Mouse (Mus musculus) kidney, adult 2 months (tissue): ENCODE measurements around the gene Inha. TPM values are rescaled to one million over a fixed set of nuclear protein-coding genes. Genes with fewer than 3 reads are reported as not detected.

Experiments
- DNase-seq: peaks from one replicate; pipeline ENCODE4 v3.0.0; 2021
- H3K27ac ChIP-seq: fragments of 200-500 bp; 2 replicates; pipeline ENCODE4 v1.5.1; 2012; ENCODE audit warnings: low read depth, low read length, control low read depth, inconsistent platforms; ENCODE audit not compliant: insufficient read depth
- H3K27me3 ChIP-seq: fragments of 200-500 bp; replicated peaks from 2 replicates; pipeline ENCODE4 v1.6.1; 2012; ENCODE audit warnings: mild to moderate bottlenecking, moderate library complexity, low read length, inconsistent platforms; ENCODE audit not compliant: control insufficient read depth, insufficient read depth
- H3K36me3 ChIP-seq: fragments of 200-500 bp; 2 replicates; pipeline ENCODE4 v1.6.1; 2012; ENCODE audit warnings: mild to moderate bottlenecking, moderate library complexity, low read length, inconsistent platforms; ENCODE audit not compliant: control insufficient read depth, insufficient read depth
- H3K4me1 ChIP-seq: fragments of 200-500 bp; 2 replicates; pipeline ENCODE4 v1.6.1; 2011; ENCODE audit warnings: low read length; ENCODE audit not compliant: control insufficient read depth, insufficient read depth
- H3K4me3 ChIP-seq: fragments of 200-500 bp; 2 replicates; pipeline ENCODE4 v1.5.1; 2011; ENCODE audit warnings: mild to moderate bottlenecking, low read depth, low read length, control low read depth; ENCODE audit not compliant: insufficient read depth
- CTCF ChIP-seq: fragments of 200-500 bp; conservative IDR thresholded peaks from 2 replicates; pipeline ENCODE4 v1.5.1; 2011; ENCODE audit warnings: low read depth, mild to moderate bottlenecking, control low read depth, low read length, moderate library complexity, mixed read lengths; ENCODE audit not compliant: insufficient read depth, insufficient read length
- POLR2A ChIP-seq: fragments of 200-500 bp; IDR thresholded peaks from one replicate; pipeline ENCODE4 v1.6.1; 2011; ENCODE audit warnings: low read depth, low read length, control low read depth
- WGBS: fragments of 180-500 bp; shearing (Covaris S2); methylation state at CpG from one replicate; pipeline ENCODE4 v1.1.7; 2018; 5-methylcytosine and 5-hydroxymethylcytosine counted together
- polyA plus RNA-seq: library from polyadenylated mRNA; depleted of rRNA; stranded (reverse); fragments of >200 nt; gene quantifications from 2 replicates; pipeline ENCODE4 v1.2.3, GENCODE M21; 2012

Gene Inha
- polyA plus RNA-seq, 1 experiment: 3.9 TPM

- peak; percentile 78 for DNase-seq
- 11% methylated on average over 14 of the region's 14 CpGs for WGBS
- no peaks in the 10 kb centered on the region for H3K4me1 ChIP-seq
- TF ChIP-seq POLR2A: no peak
- peak; percentile 87 for TF ChIP-seq CTCF
- no peaks in the 10 kb centered on the region for H3K27me3 ChIP-seq
- no peak overlapping the region for H3K27ac ChIP-seq
- no peaks in the 10 kb centered on the region for H3K36me3 ChIP-seq
- H3K4me3 ChIP-seq: no peak overlapping the region
These were observed 39.5 kb upstream of the Inha start for GRCm38 (mm10) chr1:75467215-75467927.

GRCm38 (mm10) chr1:75469287-75469825 is 37.5 kb upstream of the Inha start:
- Histone ChIP-seq H3K27ac (no peak overlapping the region), H3K4me3 (no peak overlapping the region), H3K36me3 (no peaks in the 10 kb centered on the region), H3K4me1 (no peaks in the 10 kb centered on the region), H3K27me3 (no peaks in the 10 kb centered on the region)
- no peak for DNase-seq
- TF ChIP-seq POLR2A: no peak
- no peak for TF ChIP-seq CTCF
- 80% methylated on average over 17 of the region's 17 CpGs for WGBS

- Histone ChIP-seq H3K27me3 (no peaks in the 10 kb centered on the region), H3K36me3 (no peaks in the 10 kb centered on the region), H3K4me3 (no peak overlapping the region), H3K27ac (no peak overlapping the region), H3K4me1 (peaks cover 8% of the 10 kb centered on the region; the same call in 1 of the 2 replicates)
- TF ChIP-seq CTCF: no peak
- no peak for TF ChIP-seq POLR2A
- no peak for DNase-seq
- WGBS: 95% methylated on average over 11 of the region's 11 CpGs
These were observed 30.4 kb upstream of the Inha start for GRCm38 (mm10) chr1:75476441-75476840.

- H3K4me3 ChIP-seq: peak overlapping the region; percentile 0; the same call in 1 of the 2 replicates
These were observed 29.5 kb upstream of the Inha start for GRCm38 (mm10) chr1:75477264-75477965.

GRCm38 (mm10) chr1:75477966-75478290 is 28.9 kb upstream of the Inha start:
- Histone ChIP-seq H3K4me1 (peaks cover 8% of the 10 kb centered on the region; the same call in 1 of the 2 replicates), H3K27me3 (no peaks in the 10 kb centered on the region), H3K4me3 (no peak overlapping the region), H3K27ac (no peak overlapping the region), H3K36me3 (no peaks in the 10 kb centered on the region)
- no peak for TF ChIP-seq CTCF
- TF ChIP-seq POLR2A: no peak
- 48% methylated on average over 3 of the region's 3 CpGs for WGBS
- no peak for DNase-seq

More at GRCm38 (mm10) chr1:75477264-75477965, 29.5 kb upstream of the Inha start:
- peak; percentile 65 for TF ChIP-seq CTCF
- no peak for TF ChIP-seq POLR2A
- no peaks in the 10 kb centered on the region for H3K27me3 ChIP-seq
- DNase-seq: peak; percentile 92
- H3K4me1 ChIP-seq: peaks cover 8% of the 10 kb centered on the region; the same call in 1 of the 2 replicates
- no peak overlapping the region for H3K27ac ChIP-seq
- H3K36me3 ChIP-seq: no peaks in the 10 kb centered on the region
- 13% methylated on average over 35 of the region's 35 CpGs for WGBS

- peak; percentile 73 for DNase-seq
- Histone ChIP-seq H3K4me3 (peak overlapping the region; percentile 71), H3K4me1 (peaks cover 8% of the 10 kb centered on the region; the same call in 1 of the 2 replicates), H3K36me3 (no peaks in the 10 kb centered on the region), H3K27ac (peak overlapping the region; percentile 66; the same call in 1 of the 2 replicates), H3K27me3 (no peaks in the 10 kb centered on the region)
- WGBS: under 1% methylated on average over 25 of the region's 25 CpGs
- TF ChIP-seq POLR2A (no peak), CTCF (no peak)
These were observed 28.4 kb upstream of the Inha start for GRCm38 (mm10) chr1:75478497-75478896.

- Histone ChIP-seq H3K4me1 (peaks cover 8% of the 10 kb centered on the region; the same call in 1 of the 2 replicates), H3K36me3 (no peaks in the 10 kb centered on the region), H3K27me3 (no peaks in the 10 kb centered on the region), H3K4me3 (peak within 1 kb of the TSS; percentile 71), H3K27ac (peak within 1 kb of the TSS; percentile 66)
- no peak for TF ChIP-seq CTCF
- no peak for TF ChIP-seq POLR2A
- under 1% methylated on average over 76 of the region's 76 CpGs for WGBS
- DNase-seq: peak; percentile 98
These were observed 27.8 kb upstream of the Inha start, which contains the start of the genes Chpf and Tmem198 for GRCm38 (mm10) chr1:75478916-75479634. Gene Chpf (minus strand): TSS chr1:75479307. Gene Tmem198 (plus strand): TSS chr1:75479532.
